Mouse (Mus musculus) hindbrain, embryonic 13.5 days (tissue): ENCODE measurements around the gene Zmym6. TPM values are rescaled to one million over a fixed set of nuclear protein-coding genes. Genes with fewer than 3 reads are reported as not detected.

Source experiments
- ATAC-seq: fragments of 200-750 bp; cut with Nextera tagmentation; 2 replicates; pipeline ENCODE4 v1.8.0; 2017; ENCODE audit warnings: moderate TSS enrichment; ENCODE audit not compliant: low FRiP score
- H3K27ac ChIP-seq: fragments of 300-500 bp; sonication (generic); 2 replicates; pipeline ENCODE4 v1.5.1; 2015; ENCODE audit warnings: inconsistent platforms, mild to moderate bottlenecking, moderate library complexity
- H3K27me3 ChIP-seq: fragments of 300-500 bp; sonication (generic); 2 replicates; pipeline ENCODE4 v1.6.1; 2015; ENCODE audit warnings: mild to moderate bottlenecking, inconsistent platforms
- H3K36me3 ChIP-seq: fragments of 300-500 bp; sonication (generic); 2 replicates; pipeline ENCODE4 v1.6.1; 2015; ENCODE audit warnings: mild to moderate bottlenecking, inconsistent platforms
- H3K4me1 ChIP-seq: fragments of 300-500 bp; sonication (generic); replicated peaks from 2 replicates; pipeline ENCODE4 v1.6.1; 2015; ENCODE audit warnings: inconsistent platforms
- H3K4me2 ChIP-seq: fragments of 300-500 bp; sonication (generic); 2 replicates; pipeline ENCODE4 v1.6.1; 2015; ENCODE audit warnings: inconsistent platforms, mild to moderate bottlenecking, moderate library complexity
- H3K4me3 ChIP-seq: fragments of 300-500 bp; sonication (generic); 2 replicates; pipeline ENCODE4 v1.5.1; 2015; ENCODE audit warnings: mild to moderate bottlenecking, inconsistent platforms
- H3K9ac ChIP-seq: fragments of 300-500 bp; sonication (generic); 2 replicates; pipeline ENCODE4 v1.6.1; 2015; ENCODE audit warnings: mild to moderate bottlenecking, inconsistent platforms
- H3K9me3 ChIP-seq: fragments of 300-500 bp; sonication (generic); 2 replicates; pipeline ENCODE4 v1.6.1; 2016; ENCODE audit warnings: inconsistent platforms
- WGBS: fragments of 180-500 bp; shearing (Covaris S2); methylation state at CpG from one replicate; pipeline ENCODE4 v1.1.7; 2015; 5-methylcytosine and 5-hydroxymethylcytosine counted together
- polyA plus RNA-seq: library from polyadenylated mRNA; unstranded; fragments of >200 nt; fragmentation: Nextera tagmentation; extraction: Ambion mirVana; gene quantifications from 2 replicates; pipeline ENCODE4 v1.2.1, GENCODE M21; 2015

Gene Zmym6
- 29.5 and 33.1 TPM in 2 replicates for polyA plus RNA-seq

GRCm38 (mm10) chr4:127076875-127077548 is at the start of gene Zmym6:
Gene Zmym6 (plus strand): TSS chr4:127077383.
- peak; percentile 98 for ATAC-seq
- peak within 1 kb of the TSS; percentile 75 for H3K9ac ChIP-seq
- no peaks in the 10 kb centered on the region for H3K36me3 ChIP-seq
- H3K4me3 ChIP-seq = peak within 1 kb of the TSS; percentile 63
- H3K27ac ChIP-seq = peak within 1 kb of the TSS; percentile 95
- peak within 1 kb of the TSS; percentile 71 for H3K4me2 ChIP-seq
- no peaks in the 10 kb centered on the region for H3K27me3 ChIP-seq
- peaks cover 25% of the 10 kb centered on the region for H3K4me1 ChIP-seq
- under 1% methylated on average over 46 of the region's 46 CpGs for WGBS
- 0 out of 2 replicates have a peak, but pooled peaks cover 2% of the 10 kb centered on the region for H3K9me3 ChIP-seq

DNA sequence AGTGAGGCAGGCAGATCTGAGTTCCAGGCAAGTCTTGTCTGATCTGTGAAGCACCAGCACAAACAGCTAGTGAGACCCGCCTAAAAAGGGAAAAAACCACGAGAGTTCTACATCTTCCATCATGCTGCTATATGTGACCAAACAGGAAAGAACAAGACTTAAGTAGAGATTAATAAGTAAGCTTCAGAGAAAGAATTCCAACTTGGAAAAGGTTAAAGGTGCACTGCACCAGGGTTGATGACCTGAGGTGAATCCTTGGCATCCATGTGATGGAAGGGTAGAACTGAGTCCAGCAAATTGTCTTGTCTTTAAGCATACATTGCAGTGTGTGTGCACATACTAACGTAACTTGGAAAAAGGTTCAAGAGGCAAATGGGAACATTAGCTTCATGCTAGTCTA is 40.0 kb upstream of the Zmym6 start:
- Histone ChIP-seq H3K36me3 (peaks cover 79% of the 10 kb centered on the region), H3K27ac (no peak overlapping the region), H3K9me3 (no peaks in the 10 kb centered on the region), H3K4me2 (no peak overlapping the region), H3K4me3 (no peak overlapping the region), H3K27me3 (no peaks in the 10 kb centered on the region), H3K4me1 (peaks cover 9% of the 10 kb centered on the region), H3K9ac (no peak overlapping the region)
- 96% methylated on average over 3 of the region's 3 CpGs for WGBS
- no peak for ATAC-seq

GRCm38 (mm10) chr4:127037908-127038827 is 39.0 kb upstream of the Zmym6 start:
- Histone ChIP-seq H3K4me2 (no peak overlapping the region), H3K36me3 (peaks cover 71% of the 10 kb centered on the region), H3K4me1 (peaks cover 9% of the 10 kb centered on the region), H3K4me3 (no peak overlapping the region), H3K27me3 (no peaks in the 10 kb centered on the region), H3K27ac (no peak overlapping the region), H3K9ac (no peak overlapping the region), H3K9me3 (no peaks in the 10 kb centered on the region)
- 88% methylated on average over 8 of the region's 8 CpGs for WGBS
- ATAC-seq = no peak

- H3K9ac ChIP-seq = no peak overlapping the region
- WGBS = 92% methylated on average over 3 of the region's 3 CpGs
- peaks cover 67% of the 10 kb centered on the region for H3K36me3 ChIP-seq
- no peak overlapping the region for H3K27ac ChIP-seq
- H3K27me3 ChIP-seq = no peaks in the 10 kb centered on the region
- no peaks in the 10 kb centered on the region for H3K9me3 ChIP-seq
- no peak for ATAC-seq
- no peak overlapping the region for H3K4me2 ChIP-seq
- peaks cover 4% of the 10 kb centered on the region for H3K4me1 ChIP-seq
- H3K4me3 ChIP-seq = no peak overlapping the region
Observed at GRCm38 (mm10) chr4:127038828-127039349, 38.3 kb upstream of the Zmym6 start.

GRCm38 (mm10) chr4:127039871-127040483 is 37.2 kb upstream of the Zmym6 start:
- no peak overlapping the region for H3K4me3 ChIP-seq
- 82% methylated on average over 3 of the region's 3 CpGs for WGBS
- peaks cover 68% of the 10 kb centered on the region for H3K36me3 ChIP-seq
- ATAC-seq = no peak
- H3K27me3 ChIP-seq = no peaks in the 10 kb centered on the region
- no peak overlapping the region for H3K27ac ChIP-seq
- no peak overlapping the region for H3K4me2 ChIP-seq
- no peaks in the 10 kb centered on the region for H3K9me3 ChIP-seq
- H3K4me1 ChIP-seq = no peaks in the 10 kb centered on the region
- no peak overlapping the region for H3K9ac ChIP-seq

DNA sequence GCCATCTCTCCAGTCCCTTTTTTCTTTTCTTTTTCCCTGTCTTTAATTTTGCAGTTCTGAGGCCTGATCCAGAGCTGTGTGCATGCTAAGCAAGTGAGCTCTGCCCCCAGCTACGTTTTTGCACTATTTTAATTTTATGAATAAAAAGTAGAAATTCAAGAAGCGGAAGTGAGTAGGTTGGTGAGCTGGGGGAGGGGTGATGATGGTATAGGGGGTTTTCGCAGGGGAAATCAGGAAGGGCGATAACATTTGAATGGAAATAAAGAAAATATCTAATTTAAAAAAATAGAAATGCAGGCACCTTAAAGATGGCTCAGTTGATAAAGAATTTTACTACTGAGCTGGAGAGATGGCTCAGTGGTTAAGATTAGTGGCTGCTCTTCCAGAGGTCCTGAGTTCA is 33.6 kb upstream of the Zmym6 start:
- H3K27me3 ChIP-seq = no peaks in the 10 kb centered on the region
- 87% methylated on average over 4 of the region's 4 CpGs for WGBS
- H3K36me3 ChIP-seq = peaks cover 61% of the 10 kb centered on the region
- ATAC-seq = no peak
- no peaks in the 10 kb centered on the region for H3K9me3 ChIP-seq
- no peak overlapping the region for H3K9ac ChIP-seq
- H3K4me3 ChIP-seq = no peak overlapping the region
- H3K4me2 ChIP-seq = no peak overlapping the region
- H3K27ac ChIP-seq = no peak overlapping the region
- no peaks in the 10 kb centered on the region for H3K4me1 ChIP-seq

DNA sequence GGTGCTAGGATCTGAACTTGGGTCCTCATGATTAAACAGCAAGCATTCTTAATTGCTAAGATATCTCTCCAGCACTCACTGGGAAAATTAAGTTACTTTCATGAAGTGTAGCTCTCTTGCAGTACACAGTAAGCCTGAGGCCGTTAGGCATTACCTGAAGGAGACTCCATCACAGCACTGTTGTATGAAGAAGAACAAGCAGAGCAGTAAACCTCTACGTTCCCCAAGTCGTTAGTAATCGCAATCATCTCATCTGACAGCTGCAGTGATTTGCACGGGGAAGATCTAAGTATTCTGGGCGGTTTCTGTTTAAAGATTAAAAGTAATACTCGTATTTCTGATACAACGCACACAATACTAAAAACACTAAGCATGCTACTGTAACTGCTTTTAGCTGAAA is 26.1 kb upstream of the Zmym6 start:
- Histone ChIP-seq H3K9me3 (no peaks in the 10 kb centered on the region), H3K9ac (no peak overlapping the region), H3K27me3 (no peaks in the 10 kb centered on the region), H3K4me3 (no peak overlapping the region), H3K4me1 (no peaks in the 10 kb centered on the region), H3K36me3 (peaks cover 67% of the 10 kb centered on the region), H3K4me2 (no peak overlapping the region), H3K27ac (no peak overlapping the region)
- WGBS = 90% methylated on average over 8 of the region's 8 CpGs
- ATAC-seq = no peak

GRCm38 (mm10) chr4:127053071-127053470 is 24.1 kb upstream of the Zmym6 start:
- no peak overlapping the region for H3K27ac ChIP-seq

GRCm38 (mm10) chr4:127054522-127055198 is 22.5 kb upstream of the Zmym6 start:
- no peak for ATAC-seq
- Histone ChIP-seq H3K9me3 (no peaks in the 10 kb centered on the region), H3K9ac (no peak overlapping the region), H3K36me3 (peaks cover 56% of the 10 kb centered on the region), H3K27ac (no peak overlapping the region), H3K4me1 (peaks cover 3% of the 10 kb centered on the region; the same call in 1 of the 2 replicates), H3K27me3 (no peaks in the 10 kb centered on the region), H3K4me3 (no peak overlapping the region), H3K4me2 (no peak overlapping the region)
- 79% methylated on average over 7 of the region's 7 CpGs for WGBS

More at GRCm38 (mm10) chr4:127053071-127053470, 24.1 kb upstream of the Zmym6 start:
- Histone ChIP-seq H3K9me3 (no peaks in the 10 kb centered on the region), H3K27me3 (no peaks in the 10 kb centered on the region), H3K4me3 (no peak overlapping the region), H3K9ac (no peak overlapping the region), H3K36me3 (peaks cover 62% of the 10 kb centered on the region), H3K4me1 (no peaks in the 10 kb centered on the region), H3K4me2 (no peak overlapping the region)
- 91% methylated on average over 5 of the region's 5 CpGs for WGBS
- no peak for ATAC-seq

DNA sequence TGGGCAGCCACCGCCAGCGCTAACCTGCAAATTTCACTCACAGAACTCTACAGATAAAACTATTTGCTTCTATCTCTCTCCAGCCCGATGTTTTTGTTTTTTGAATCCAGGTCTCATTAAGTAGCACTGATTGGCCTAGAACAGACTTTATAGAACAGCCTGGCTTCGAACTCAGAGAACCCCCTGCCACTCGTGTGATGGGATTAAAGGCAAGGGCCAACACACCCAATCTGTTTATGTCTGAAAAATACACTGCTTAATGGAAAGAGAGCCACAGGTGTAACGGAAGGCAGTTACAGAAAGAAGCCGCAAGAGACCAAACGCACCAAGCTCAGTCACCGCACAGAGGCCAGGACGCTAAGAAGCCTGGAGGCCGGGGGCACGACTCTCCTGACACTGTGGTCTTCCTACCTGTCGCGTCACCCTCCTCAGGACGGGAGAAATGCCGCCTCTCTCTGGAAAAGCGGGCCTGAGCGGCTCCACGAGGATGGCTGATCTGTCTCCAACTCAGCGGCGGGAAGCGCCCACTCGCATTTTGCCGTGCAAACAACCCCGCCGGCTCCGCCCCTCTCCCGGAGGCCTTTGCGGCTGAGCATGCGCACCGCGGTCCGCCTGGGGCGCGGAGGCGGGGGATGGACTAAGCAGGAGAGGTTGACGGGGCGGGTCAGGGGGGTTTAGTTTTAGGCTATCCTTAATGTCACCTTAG is 16.4 kb upstream of the Zmym6 start, which contains the start of gene Zmym1:
Gene Zmym1, minus strand, starts transcription at position 568 of the 706 bp plus-strand sequence.
- no peaks in the 10 kb centered on the region for H3K9me3 ChIP-seq
- peak within 1 kb of the TSS; percentile 80 for H3K4me3 ChIP-seq
- H3K4me2 ChIP-seq = peak within 1 kb of the TSS; percentile 84
- WGBS = under 1% methylated on average over 38 of the region's 38 CpGs
- H3K36me3 ChIP-seq = peaks cover 19% of the 10 kb centered on the region
- H3K27me3 ChIP-seq = no peaks in the 10 kb centered on the region
- peak within 1 kb of the TSS; percentile 50 for H3K27ac ChIP-seq
- ATAC-seq = peak; percentile 86
- peak within 1 kb of the TSS; percentile 83 for H3K9ac ChIP-seq
- H3K4me1 ChIP-seq = peaks cover 16% of the 10 kb centered on the region

DNA sequence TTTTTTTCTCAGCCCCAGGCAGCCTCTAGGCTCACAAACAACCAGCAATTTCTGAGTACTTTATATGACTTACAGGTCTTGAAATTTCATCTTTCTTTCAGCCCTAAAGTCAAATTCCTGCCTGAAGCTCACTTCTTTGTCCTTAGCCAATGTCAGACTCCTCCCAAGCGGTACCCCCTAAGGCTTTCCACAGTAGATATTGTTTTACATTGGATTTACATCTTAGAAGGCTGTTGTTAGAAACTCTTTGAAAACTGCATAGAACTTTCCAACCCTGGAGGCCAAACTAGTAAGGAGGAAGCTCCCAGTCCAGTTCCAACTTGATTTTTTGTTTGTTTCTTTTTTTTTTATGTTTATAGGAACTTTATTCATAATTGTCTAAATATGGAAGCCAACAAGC is 13.1 kb upstream of the Zmym6 start:
- Histone ChIP-seq H3K4me1 (peaks cover 16% of the 10 kb centered on the region), H3K4me2 (no peak overlapping the region)
- 43% methylated on average over 1 of the region's 1 CpGs for WGBS

More for the DNA sequence above, 13.1 kb upstream of the Zmym6 start:
- H3K4me3 ChIP-seq = no peak overlapping the region
- H3K36me3 ChIP-seq = no peaks in the 10 kb centered on the region
- no peak overlapping the region for H3K9ac ChIP-seq
- ATAC-seq = no peak
- H3K27ac ChIP-seq = no peak overlapping the region
- no peaks in the 10 kb centered on the region for H3K9me3 ChIP-seq
- H3K27me3 ChIP-seq = no peaks in the 10 kb centered on the region
